Mouse (Mus musculus): Measurements from ENCODE around the gene Ppif. TPM values are rescaled to one million over a fixed set of nuclear protein-coding genes. Genes with fewer than 3 reads are reported as not detected.

Gene Ppif
- 42.5 and 45.1 TPM in 2 replicates for polyA plus RNA-seq (2021; fragmentation: Nextera tagmentation)
- long read RNA-seq, experiment 1, transcript Ppif-201 (6 exons, 1,549 nt), result major isoform, 55 of 57 reads
- long read RNA-seq, experiment 1, partial matches to known transcripts, result 0 of 57 reads
- long read RNA-seq, experiment 1, other reads (novel, unspliced or antisense), result 2 of 57 reads
- long read RNA-seq, experiment 2, transcript Ppif-202 (4 exons, 3,637 nt), result minor isoform, 5 of 280 reads
- long read RNA-seq, experiment 2, transcript Ppif-201 (6 exons, 1,549 nt), result major isoform, 244 of 280 reads
- long read RNA-seq, experiment 2, partial matches to known transcripts, result 4 of 280 reads
- long read RNA-seq, experiment 2, other reads (novel, unspliced or antisense), result 27 of 280 reads

DNA sequence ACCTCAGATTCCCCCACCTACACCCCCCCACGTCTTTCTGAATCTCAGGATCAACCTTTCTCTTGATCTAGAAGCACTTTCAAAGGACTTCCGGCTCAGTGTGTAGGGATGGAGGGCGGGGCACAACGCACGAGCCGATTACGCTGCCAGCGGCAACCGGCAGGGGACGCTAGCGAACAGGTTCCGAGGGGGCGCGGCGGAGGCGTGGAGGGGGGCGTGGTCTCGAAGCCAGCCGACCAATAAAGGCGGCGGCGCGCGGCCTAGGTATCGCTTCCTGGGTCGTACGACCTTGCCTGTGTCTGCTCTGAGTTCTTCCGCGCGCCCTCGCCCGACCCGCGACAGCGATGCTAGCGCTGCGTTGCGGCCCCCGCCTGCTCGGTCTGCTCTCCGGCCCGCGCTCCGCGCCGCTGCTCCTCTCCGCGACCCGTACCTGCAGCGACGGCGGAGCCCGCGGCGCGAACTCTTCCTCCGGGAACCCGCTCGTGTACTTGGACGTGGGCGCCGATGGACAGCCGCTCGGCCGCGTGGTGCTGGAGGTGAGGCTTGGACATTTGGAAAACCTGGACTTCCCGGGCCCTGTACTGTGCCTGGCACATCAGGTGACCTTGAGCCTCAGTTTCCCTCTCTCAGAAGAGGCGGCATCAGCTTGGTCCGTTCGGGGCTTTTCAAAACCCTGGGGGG, at the start of gene Ppif:
TSS of gene Ppif (plus strand) at position 267 of the 681 bp plus-strand sequence.

Other genes with a start within 250 kb of the Ppif start
- 17.8 and 22.2 TPM in 2 replicates for gene Zmiz1, start 235.0 kb upstream of the Ppif start, polyA plus RNA-seq (2021; fragmentation: Nextera tagmentation)
- 14.3 and 14.5 TPM in 2 replicates for gene Zcchc24, start 74.9 kb downstream of the Ppif start, polyA plus RNA-seq (2021; fragmentation: Nextera tagmentation)
- gene Anxa11, start 148.0 kb downstream of the Ppif start, polyA plus RNA-seq (2021; fragmentation: Nextera tagmentation), result 8.7 and 12.2 TPM in 2 replicates
- 0.97 and 1.6 TPM in 2 replicates for gene Plac9a, start 208.9 kb downstream of the Ppif start, polyA plus RNA-seq (2021; fragmentation: Nextera tagmentation)
- gene Tmem254a, start 233.5 kb downstream of the Ppif start, polyA plus RNA-seq (2021; fragmentation: Nextera tagmentation), result 9.6 and 11.1 TPM in 2 replicates
- not detected in 2 replicates for gene Cphx1, start 244.2 kb downstream of the Ppif start, polyA plus RNA-seq (2021; fragmentation: Nextera tagmentation)